Mouse (Mus musculus) frontal cortex, postnatal 10 days (tissue): ENCODE results near the gene Zfp503.

ENCODE experiments used
- DNase-seq, 2 experiments: peaks; one replicate each; pipeline ENCODE4 v3.0.0; 2022; ENCODE audit warnings: low spot score in 2 of 2, mixed read lengths in 1 of 2

The Zfp503 gene

GRCm38 (mm10) chr14:21989291-21989913, at the start of gene Zfp503:
Gene Zfp503 (minus strand): TSS chr14:21989601.
- DNase-seq: no peak

GRCm38 (mm10) chr14:22037498-22038131, 48.2 kb upstream of the Zfp503 start:
- DNase-seq: no peak

- DNase-seq: no peak
Measured at GRCm38 (mm10) chr14:22036802-22037497, 47.5 kb upstream of the Zfp503 start.

- DNase-seq: no peak
Measured at GRCm38 (mm10) chr14:22036338-22036737, 46.9 kb upstream of the Zfp503 start.

- no peak for DNase-seq
Measured at GRCm38 (mm10) chr14:22035900-22036299, 46.5 kb upstream of the Zfp503 start.

GRCm38 (mm10) chr14:22023533-22023932, 34.1 kb upstream of the Zfp503 start:
- DNase-seq: no peak

- DNase-seq: peak in 1 of 2 experiments; percentile 16
Measured at GRCm38 (mm10) chr14:22020885-22021284, 31.5 kb upstream of the Zfp503 start.

- no peak for DNase-seq
Measured at GRCm38 (mm10) chr14:22019949-22020845, 30.8 kb upstream of the Zfp503 start.

- peak; percentile 19 to 40 for DNase-seq
Measured at GRCm38 (mm10) chr14:22019252-22019948, 30.0 kb upstream of the Zfp503 start, which contains the start of gene Lrmda. Gene Lrmda (plus strand): TSS chr14:22019712.

GRCm38 (mm10) chr14:22017011-22017410, 27.6 kb upstream of the Zfp503 start:
- no peak for DNase-seq

- DNase-seq: no peak
Measured at GRCm38 (mm10) chr14:22014781-22015180, 25.4 kb upstream of the Zfp503 start.

- no peak for DNase-seq
Measured at GRCm38 (mm10) chr14:22014315-22014714, 24.9 kb upstream of the Zfp503 start.

GRCm38 (mm10) chr14:22007006-22007405, 17.6 kb upstream of the Zfp503 start:
- no peak for DNase-seq

GRCm38 (mm10) chr14:22004943-22005342, 15.5 kb upstream of the Zfp503 start:
- no peak for DNase-seq

- DNase-seq: no peak
Measured at GRCm38 (mm10) chr14:22003631-22004030, 14.2 kb upstream of the Zfp503 start.

- DNase-seq: no peak
Measured at GRCm38 (mm10) chr14:22003231-22003630, 13.8 kb upstream of the Zfp503 start.

- no peak for DNase-seq
Measured at GRCm38 (mm10) chr14:21999588-21999987, 10.2 kb upstream of the Zfp503 start.

- DNase-seq: peak in 1 of 2 experiments; percentile 24
Measured at GRCm38 (mm10) chr14:21995031-21995754, 5.8 kb upstream of the Zfp503 start.

- no peak for DNase-seq
Measured at GRCm38 (mm10) chr14:21994061-21994990, 4.9 kb upstream of the Zfp503 start.
